Mouse (Mus musculus): ENCODE measurements around the gene Isl2.

- no peak for TF ChIP-seq CTCF (IDR thresholded peaks at IDR 0.05; ENCODE audit: low read depth)
- TF ChIP-seq EP300 (IDR thresholded peaks at IDR 0.05; ENCODE audit: low read depth): no peak
Observed at GRCm38 (mm10) chr9:55540888-55541287, 2.4 kb downstream of the Isl2 start.
